Comparison of ENCODE assay signal across 22 mouse cellular contexts in genomic region chr3:157923268-157923835, GRCm38 (mm10). TPM values are rescaled to one million over a fixed set of nuclear protein-coding genes. Genes with fewer than 3 reads are reported as not detected.
A peak's percentile ranks its signal among the peaks of the same experiment; 100 is the strongest.
DNase-seq lines count a peak whose midpoint lies in the region; ATAC-seq and TF ChIP-seq lines count a peak whose summit lies in the region.
"Had no signal": no experiment of that assay in that cellular context is flagged by ENCODE, and none has a peak within 500 bp of the region (broad histone marks: within the 10 kb centered on the region; RNA-seq: fewer than 3 reads in every experiment).

No protein-coding gene starts in this region.

- H3K4me2 ChIP-seq in lung, postnatal 0 days (replicated peaks; ENCODE audit: low read depth, low read length) = peak overlapping the region; percentile 67; the same call in 1 of the 2 replicates
- peak overlapping the region; percentile 89 for H3K4me2 ChIP-seq in liver, embryonic 12.5 days
- no peak overlapping the region for H3K4me2 ChIP-seq in forebrain, embryonic 14.5 days (ENCODE audit: low read length)
- no peak overlapping the region for H3K4me2 ChIP-seq in hindbrain, embryonic 14.5 days (replicated peaks)
- H3K4me2 ChIP-seq: heart, embryonic 12.5 days; hindbrain, embryonic 13.5 days; midbrain, embryonic 11.5 days had no signal

- no peak for ATAC-seq in lung, postnatal 0 days
- no peak for ATAC-seq in liver, embryonic 12.5 days
- ATAC-seq in forebrain, embryonic 14.5 days = no peak
- ATAC-seq in hindbrain, embryonic 14.5 days (ENCODE audit: low FRiP score) = no peak
- ATAC-seq: activated CD4-positive, CD25-positive, alpha-beta regulatory T cell, adult 4 months; forebrain, embryonic 16.5 days; Patski had no signal

- H3K9me3 ChIP-seq in lung, postnatal 0 days (ENCODE audit: low read length) = no peaks in the 10 kb centered on the region
- no peaks in the 10 kb centered on the region for H3K9me3 ChIP-seq in liver, embryonic 12.5 days (replicated peaks)
- H3K9me3 ChIP-seq in forebrain, embryonic 14.5 days (replicated peaks; ENCODE audit: control insufficient read depth, low read length) = no peaks in the 10 kb centered on the region
- H3K9me3 ChIP-seq in hindbrain, embryonic 14.5 days (ENCODE audit: control insufficient read depth, low read length) = no peaks in the 10 kb centered on the region
- H3K9me3 ChIP-seq: embryonic facial prominence, embryonic 12.5 days; heart, embryonic 12.5 days; hindbrain, embryonic 13.5 days; limb, embryonic 12.5 days; lung, embryonic 15.5 days had no signal

- no peaks in the 10 kb centered on the region for H3K36me3 ChIP-seq in lung, postnatal 0 days (ENCODE audit: insufficient read depth, low read length)
- no peaks in the 10 kb centered on the region for H3K36me3 ChIP-seq in liver, embryonic 12.5 days
- H3K36me3 ChIP-seq in forebrain, embryonic 14.5 days (ENCODE audit: control insufficient read depth, insufficient read depth, low read length) = no peaks in the 10 kb centered on the region
- H3K36me3 ChIP-seq in hindbrain, embryonic 14.5 days (replicated peaks; ENCODE audit: control insufficient read depth, insufficient read depth) = no peaks in the 10 kb centered on the region
- H3K36me3 ChIP-seq: embryonic facial prominence, embryonic 12.5 days; heart, embryonic 12.5 days; hindbrain, embryonic 13.5 days; limb, embryonic 12.5 days; lung, embryonic 15.5 days had no signal

- H3K4me3 ChIP-seq in lung, postnatal 0 days (ENCODE audit: low read depth, low read length) = peak overlapping the region; percentile 3; the same call in 1 of the 2 replicates
- no peak overlapping the region for H3K4me3 ChIP-seq in liver, embryonic 12.5 days
- no peak overlapping the region for H3K4me3 ChIP-seq in forebrain, embryonic 14.5 days (ENCODE audit: low read depth, low read length)
- no peak overlapping the region for H3K4me3 ChIP-seq in hindbrain, embryonic 14.5 days (replicated peaks; ENCODE audit: low read length)
- H3K4me3 ChIP-seq: limb, embryonic 12.5 days had no signal

- H3K4me1 ChIP-seq in lung, postnatal 0 days (ENCODE audit: insufficient read depth, low read depth, low read length) = no peaks in the 10 kb centered on the region
- H3K4me1 ChIP-seq in liver, embryonic 12.5 days = peaks cover 12% of the 10 kb centered on the region
- H3K4me1 ChIP-seq in forebrain, embryonic 14.5 days (ENCODE audit: control insufficient read depth, insufficient read depth, low read length) = peaks cover 6% of the 10 kb centered on the region; the same call in 1 of the 2 replicates
- 0 out of 2 replicates have a peak, but pooled peaks cover 2% of the 10 kb centered on the region for H3K4me1 ChIP-seq in hindbrain, embryonic 14.5 days (replicated peaks; ENCODE audit: control insufficient read depth, insufficient read depth, low read length)

- DNase-seq in heart, adult 11 months = peak; percentile 10
- no peak for DNase-seq in heart, adult 18-20 months
- no peak for DNase-seq in lung, postnatal 0 days (ENCODE audit: low spot score)
- no peak for DNase-seq in lung, postnatal 36 days
- no peak for DNase-seq in forebrain, embryonic 14.5 days (ENCODE audit: low spot score)
- DNase-seq in T-cell, adult 2 months (ENCODE audit: low spot score) = no peak
- no peak for DNase-seq in hindbrain, embryonic 14.5 days (ENCODE audit: low spot score)
- DNase-seq: adrenal gland, postnatal 10 days; cerebellum, adult 9-11 months; gastrocnemius, postnatal 25 days; heart, postnatal 14 days; thymus, postnatal 36 days had no signal

- no peak for TF ChIP-seq EP300 in lung, postnatal 0 days (IDR thresholded peaks at IDR 0.05)

- H3K27ac ChIP-seq in lung, postnatal 0 days (ENCODE audit: low read length) = no peak overlapping the region
- no peak overlapping the region for H3K27ac ChIP-seq in liver, embryonic 12.5 days
- no peak overlapping the region for H3K27ac ChIP-seq in forebrain, embryonic 14.5 days (ENCODE audit: low read depth, low read length)
- no peak overlapping the region for H3K27ac ChIP-seq in hindbrain, embryonic 14.5 days
- H3K27ac ChIP-seq: embryonic facial prominence, embryonic 12.5 days; hindbrain, embryonic 13.5 days; limb, embryonic 12.5 days; lung, embryonic 15.5 days had no signal

- 84% methylated on average over 3 of the region's 3 CpGs for WGBS in lung, postnatal 0 days
- WGBS in liver, embryonic 12.5 days (ENCODE audit: insufficient replicate concordance) = 78% methylated on average over 3 of the region's 3 CpGs
- WGBS in forebrain, embryonic 14.5 days = 84% methylated on average over 3 of the region's 3 CpGs
- WGBS in hindbrain, embryonic 14.5 days = 92% methylated on average over 3 of the region's 3 CpGs

- no peak overlapping the region for H3K9ac ChIP-seq in lung, postnatal 0 days (replicated peaks; ENCODE audit: low read depth)
- no peak overlapping the region for H3K9ac ChIP-seq in liver, embryonic 12.5 days
- H3K9ac ChIP-seq in forebrain, embryonic 14.5 days (ENCODE audit: low read length) = no peak overlapping the region
- H3K9ac ChIP-seq in hindbrain, embryonic 14.5 days = no peak overlapping the region
- H3K9ac ChIP-seq: embryonic facial prominence, embryonic 12.5 days; heart, embryonic 12.5 days; hindbrain, embryonic 13.5 days; limb, embryonic 12.5 days; lung, embryonic 15.5 days had no signal

- no peaks in the 10 kb centered on the region; the same call in 1 of the 2 replicates for H3K27me3 ChIP-seq in lung, postnatal 0 days (replicated peaks; ENCODE audit: insufficient read depth, low read length)
- peaks cover 17% of the 10 kb centered on the region for H3K27me3 ChIP-seq in liver, embryonic 12.5 days (replicated peaks)
- H3K27me3 ChIP-seq in forebrain, embryonic 14.5 days (replicated peaks; ENCODE audit: control insufficient read depth, insufficient read depth, low read length) = no peaks in the 10 kb centered on the region
- no peaks in the 10 kb centered on the region for H3K27me3 ChIP-seq in hindbrain, embryonic 14.5 days (ENCODE audit: control insufficient read depth, insufficient read depth, low read length)
- H3K27me3 ChIP-seq: embryonic facial prominence, embryonic 12.5 days; hindbrain, embryonic 13.5 days; limb, embryonic 12.5 days; Patski had no signal

- no peak for TF ChIP-seq CTCF in lung, postnatal 0 days (IDR thresholded peaks at IDR 0.05)

RNA-seq across cellular contexts. Expression of gene Cth, which starts 1.5 kb away (rescaled TPM):
- 1 to 10 TPM; 2.0 to 2.1 TPM for total RNA-seq in heart, adult 18-20 months (2021)
- 6.4 and 6.9 TPM in 2 replicates for polyA plus RNA-seq in lung, postnatal 0 days (2015; fragmentation: Nextera tagmentation; extraction: Ambion mirVana)
- polyA plus RNA-seq in liver, embryonic 12.5 days (2016; fragmentation: Nextera tagmentation; extraction: Ambion mirVana) = 23.5 and 24.9 TPM in 2 replicates
- polyA plus RNA-seq in forebrain, embryonic 14.5 days (2014; fragmentation: Nextera tagmentation; extraction: Ambion mirVana) = 5.2 and 5.5 TPM in 2 replicates
- 2.3 and 2.6 TPM in 2 replicates for polyA plus RNA-seq in hindbrain, embryonic 14.5 days (2014; fragmentation: Nextera tagmentation; extraction: Ambion mirVana)

RNA-seq across cellular contexts. Expression of gene Ankrd13c, which starts 23.7 kb away (rescaled TPM):
- 10 to 100 TPM; 26.1 to 26.9 TPM for total RNA-seq in heart, adult 18-20 months (2021)
- polyA plus RNA-seq in lung, postnatal 0 days (2015; fragmentation: Nextera tagmentation; extraction: Ambion mirVana) = 13.8 and 17.0 TPM in 2 replicates
- polyA plus RNA-seq in liver, embryonic 12.5 days (2016; fragmentation: Nextera tagmentation; extraction: Ambion mirVana) = 24.1 and 25.4 TPM in 2 replicates
- 16.7 and 22.3 TPM in 2 replicates for polyA plus RNA-seq in forebrain, embryonic 14.5 days (2014; fragmentation: Nextera tagmentation; extraction: Ambion mirVana)
- polyA plus RNA-seq in hindbrain, embryonic 14.5 days (2014; fragmentation: Nextera tagmentation; extraction: Ambion mirVana) = 32.7 and 36.0 TPM in 2 replicates

Comparison
In these comparisons a context has a peak if more than half of its experiments do, and no peak if none do; other contexts are left out.
1. H3K4me2 ChIP-seq: peak in lung, postnatal 0 days (single experiment) and liver, embryonic 12.5 days (single experiment); none in forebrain, embryonic 14.5 days (single experiment) and hindbrain, embryonic 14.5 days (single experiment).